Mouse (Mus musculus) lung, embryonic 14.5 days (tissue): ENCODE measurements at regions not wholly inside any gene's neighbourhood (a gene's known extent, or its start where the extent isn't known, plus 50 kb on each side); places are given as distances from the start of the nearest gene placed in this dataset.
A peak's percentile ranks its signal among the peaks of the same experiment; 100 is the strongest.

Source experiments
- ATAC-seq: fragments of 200-750 bp; cut with Nextera tagmentation; 2 replicates; pipeline ENCODE4 v1.8.0; 2017; ENCODE audit warnings: mild to moderate bottlenecking, moderate TSS enrichment, moderate library complexity; ENCODE audit not compliant: insufficient read depth
- DNase-seq: peaks from one replicate; pipeline ENCODE4 v3.0.0-alpha.2; 2015
- H3K27ac ChIP-seq: fragments of 300-500 bp; sonication (generic); 2 replicates; pipeline ENCODE4 v1.5.1; 2014; ENCODE audit warnings: low read depth, mild to moderate bottlenecking, moderate library complexity
- H3K27me3 ChIP-seq: fragments of 300-500 bp; sonication (generic); 2 replicates; pipeline ENCODE4 v1.6.1; 2014; ENCODE audit warnings: low read length, control low read depth; ENCODE audit not compliant: insufficient read depth
- H3K36me3 ChIP-seq: fragments of 300-500 bp; sonication (generic); 2 replicates; pipeline ENCODE4 v1.6.1; 2014; ENCODE audit warnings: control low read depth; ENCODE audit not compliant: insufficient read depth
- H3K4me1 ChIP-seq: fragments of 300-500 bp; sonication (generic); 2 replicates; pipeline ENCODE4 v1.6.1; 2014; ENCODE audit warnings: antibody characterized with exemption, control low read depth; ENCODE audit not compliant: insufficient read depth
- H3K4me2 ChIP-seq: fragments of 300-500 bp; sonication (generic); 2 replicates; pipeline ENCODE4 v1.6.1; 2014; ENCODE audit warnings: mild to moderate bottlenecking
- H3K4me3 ChIP-seq: fragments of 300-500 bp; sonication (generic); 2 replicates; pipeline ENCODE4 v1.5.1; 2014; ENCODE audit warnings: low read depth, low read length
- H3K9ac ChIP-seq: fragments of 300-500 bp; sonication (generic); 2 replicates; pipeline ENCODE4 v1.6.1; 2014
- H3K9me3 ChIP-seq: fragments of 300-500 bp; sonication (generic); 2 replicates; pipeline ENCODE4 v1.6.1; 2016; ENCODE audit warnings: low read depth, low read length, control low read depth
- CTCF ChIP-seq: IDR thresholded peaks from 2 replicates; pipeline ENCODE4 v1.5.1; 2016; ENCODE audit warnings: antibody characterized with exemption, low read depth
- WGBS: fragments of 180-500 bp; shearing (Covaris S2); extraction: QIAGEN DNeasy Blood & Tissue Kit; methylation state at CpG from one replicate; pipeline ENCODE4 v1.1.7; 2014; 5-methylcytosine and 5-hydroxymethylcytosine counted together

GRCm38 (mm10) chr8:44155705-44156321 lies 446.0 kb upstream of the Adam34 start:
- no peaks in the 10 kb centered on the region for H3K4me1 ChIP-seq
- peak; percentile 86 for ATAC-seq
- DNase-seq: peak; percentile 75
- H3K9ac ChIP-seq: no peak overlapping the region
- no peaks in the 10 kb centered on the region for H3K9me3 ChIP-seq
- H3K36me3 ChIP-seq: no peaks in the 10 kb centered on the region
- H3K4me2 ChIP-seq: 0 out of 2 replicates have a peak overlapping the region, but pooled peaks have one; percentile 10
- H3K27me3 ChIP-seq: no peaks in the 10 kb centered on the region
- no peak overlapping the region for H3K27ac ChIP-seq
- TF ChIP-seq CTCF: no peak
- H3K4me3 ChIP-seq: no peak overlapping the region
- WGBS: 52% methylated on average over 8 of the region's 8 CpGs

DNA sequence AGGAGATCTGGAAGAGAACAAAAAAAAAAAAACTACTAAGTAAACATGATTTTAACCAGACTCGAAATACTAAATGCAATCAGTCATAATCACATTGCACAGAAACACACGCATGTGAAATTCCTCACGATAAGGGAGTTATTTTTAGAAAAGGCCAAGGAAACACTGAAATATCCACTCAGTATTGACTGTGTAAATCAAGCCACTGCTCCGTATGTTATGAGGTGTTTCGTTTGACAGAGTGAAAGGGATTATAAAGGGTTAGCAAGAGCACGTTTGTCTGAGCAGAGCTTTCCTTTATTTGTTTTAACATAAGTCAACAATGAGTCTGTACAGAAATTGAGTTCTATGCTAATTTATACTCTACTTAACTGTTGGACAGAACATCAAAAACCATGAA lies 455.3 kb upstream of the Adam34 start:
- Histone ChIP-seq H3K4me1 (no peaks in the 10 kb centered on the region), H3K9me3 (no peaks in the 10 kb centered on the region), H3K27me3 (no peaks in the 10 kb centered on the region), H3K4me2 (no peak overlapping the region), H3K4me3 (no peak overlapping the region), H3K27ac (no peak overlapping the region), H3K36me3 (no peaks in the 10 kb centered on the region), H3K9ac (no peak overlapping the region)
- DNase-seq: peak; percentile 33
- peak; percentile 62; the same call in 1 of the 2 replicates for ATAC-seq
- WGBS: 5% methylated on average over 6 of the region's 6 CpGs
- TF ChIP-seq CTCF: no peak

GRCm38 (mm10) chr8:44177016-44177415 lies 467.2 kb upstream of the Adam34 start:
- Histone ChIP-seq H3K27me3 (no peaks in the 10 kb centered on the region), H3K9ac (no peak overlapping the region), H3K4me3 (no peak overlapping the region), H3K27ac (no peak overlapping the region), H3K36me3 (no peaks in the 10 kb centered on the region), H3K4me2 (no peak overlapping the region), H3K9me3 (no peaks in the 10 kb centered on the region), H3K4me1 (no peaks in the 10 kb centered on the region)
- ATAC-seq (peak; percentile 21; the same call in 1 of the 2 replicates), DNase-seq (peak; percentile 67)
- WGBS: 12% methylated on average over 4 of the region's 4 CpGs
- no peak for TF ChIP-seq CTCF

- no peaks in the 10 kb centered on the region for H3K36me3 ChIP-seq
- no peak overlapping the region for H3K27ac ChIP-seq
- TF ChIP-seq CTCF: no peak
- no peak for DNase-seq
- WGBS: 86% methylated on average over 2 of the region's 2 CpGs
- no peak for ATAC-seq
- no peak overlapping the region for H3K4me2 ChIP-seq
- no peaks in the 10 kb centered on the region for H3K4me1 ChIP-seq
- H3K9me3 ChIP-seq: no peaks in the 10 kb centered on the region
- H3K9ac ChIP-seq: no peak overlapping the region
- H3K4me3 ChIP-seq: no peak overlapping the region
- H3K27me3 ChIP-seq: no peaks in the 10 kb centered on the region
Measured at GRCm38 (mm10) chr8:44202228-44202627, 492.4 kb upstream of the Adam34 start.

GRCm38 (mm10) chr8:44206391-44207170 lies 496.7 kb upstream of the Adam34 start:
- H3K9me3 ChIP-seq: no peaks in the 10 kb centered on the region
- H3K27me3 ChIP-seq: no peaks in the 10 kb centered on the region
- H3K4me2 ChIP-seq: no peak overlapping the region
- H3K4me3 ChIP-seq: no peak overlapping the region
- DNase-seq (no peak), ATAC-seq (no peak)
- no peak for TF ChIP-seq CTCF
- WGBS: 66% methylated on average over 11 of the region's 11 CpGs
- H3K36me3 ChIP-seq: no peaks in the 10 kb centered on the region
- H3K9ac ChIP-seq: no peak overlapping the region
- H3K4me1 ChIP-seq: no peaks in the 10 kb centered on the region
- no peak overlapping the region for H3K27ac ChIP-seq

GRCm38 (mm10) chr8:44222346-44222745 lies 512.5 kb upstream of the Adam34 start:
- H3K27ac ChIP-seq: no peak overlapping the region
- no peak for TF ChIP-seq CTCF
- no peak overlapping the region for H3K9ac ChIP-seq
- DNase-seq: no peak
- H3K9me3 ChIP-seq: no peaks in the 10 kb centered on the region
- no peak for ATAC-seq
- no peaks in the 10 kb centered on the region for H3K36me3 ChIP-seq
- no peaks in the 10 kb centered on the region for H3K4me1 ChIP-seq
- WGBS: 71% methylated on average over 1 of the region's 1 CpGs
- H3K27me3 ChIP-seq: no peaks in the 10 kb centered on the region
- no peak overlapping the region for H3K4me3 ChIP-seq
- H3K4me2 ChIP-seq: no peak overlapping the region

DNA sequence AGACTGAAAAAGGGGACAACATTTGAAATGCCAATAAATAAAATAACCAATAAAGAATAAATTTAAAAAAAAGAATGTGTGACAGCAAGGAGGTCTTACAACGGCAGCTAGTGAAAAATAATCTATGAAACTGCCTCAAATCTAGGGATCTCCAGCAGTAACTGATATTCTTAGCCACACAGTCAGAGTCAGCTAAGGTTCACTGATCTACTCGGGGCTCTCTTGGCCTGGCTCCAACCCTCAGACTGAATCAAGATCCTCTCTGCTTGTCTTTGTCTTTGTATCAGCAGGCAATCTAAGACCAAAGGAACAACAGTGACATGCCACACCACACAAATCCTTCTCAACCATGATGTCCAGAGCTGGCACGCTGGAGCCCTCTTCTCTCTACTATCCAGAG lies 542.5 kb upstream of the Adam34 start:
- Histone ChIP-seq H3K36me3 (no peaks in the 10 kb centered on the region), H3K9ac (no peak overlapping the region), H3K27ac (no peak overlapping the region), H3K4me3 (no peak overlapping the region), H3K9me3 (no peaks in the 10 kb centered on the region), H3K4me1 (no peaks in the 10 kb centered on the region), H3K4me2 (no peak overlapping the region), H3K27me3 (no peaks in the 10 kb centered on the region)
- DNase-seq (no peak), ATAC-seq (no peak)
- no peak for TF ChIP-seq CTCF
- WGBS: 64% methylated on average over 3 of the region's 3 CpGs
